16 mouse cellular contexts compared by ENCODE assay signal in genomic region chr7:143691181-143691580, GRCm38 (mm10). TPM values are rescaled to one million over a fixed set of nuclear protein-coding genes. Genes with fewer than 3 reads are reported as not detected.
"Had no signal": no experiment of that assay in that cellular context is flagged by ENCODE, and none has a peak within 500 bp of the region (broad histone marks: within the 10 kb centered on the region; RNA-seq: fewer than 3 reads in every experiment).

No protein-coding gene starts in this region.

- H3K4me1 ChIP-seq: intestine, embryonic 15.5 days; limb, embryonic 13.5 days; midbrain, embryonic 15.5 days; neural tube, embryonic 12.5 days had no signal

- H3K9me3 ChIP-seq: intestine, embryonic 15.5 days; megakaryocyte, embryonic 14.5 days; midbrain, embryonic 15.5 days; neural tube, embryonic 12.5 days had no signal

- H3K4me3 ChIP-seq: intestine, embryonic 15.5 days; limb, embryonic 13.5 days; megakaryocyte, embryonic 14.5 days; midbrain, embryonic 15.5 days; neural tube, embryonic 12.5 days had no signal

- H3K4me2 ChIP-seq: intestine, embryonic 15.5 days; limb, embryonic 13.5 days; midbrain, embryonic 11.5 days; midbrain, embryonic 15.5 days; neural tube, embryonic 12.5 days had no signal

- H3K27ac ChIP-seq: intestine, embryonic 15.5 days; limb, embryonic 13.5 days; liver, embryonic 14.5 days; macrophage; midbrain, embryonic 15.5 days; neural tube, embryonic 12.5 days had no signal

- H3K27me3 ChIP-seq: intestine, embryonic 15.5 days; limb, embryonic 13.5 days; midbrain, embryonic 15.5 days; neural tube, embryonic 12.5 days had no signal

- H3K9ac ChIP-seq: intestine, embryonic 15.5 days; limb, embryonic 13.5 days; liver, embryonic 14.5 days; midbrain, embryonic 15.5 days; neural tube, embryonic 12.5 days had no signal

- ATAC-seq: intestine, embryonic 15.5 days; midbrain, embryonic 15.5 days had no signal

- DNase-seq: kidney, adult 18-20 months; kidney, postnatal 14 days; left cerebral cortex, postnatal 4 days; lung, adult 2 months; lung, postnatal 14 days; thymus, postnatal 4 days had no signal

RNA-seq across cellular contexts. Expression of gene Tnfrsf23, which starts 5.5 kb away (rescaled TPM):
- total RNA-seq: liver, adult 2 months; monocyte, adult 5-6 weeks had no signal
